Mouse (Mus musculus): Measurements from ENCODE around the gene Myzap.

The Myzap gene

DNA sequence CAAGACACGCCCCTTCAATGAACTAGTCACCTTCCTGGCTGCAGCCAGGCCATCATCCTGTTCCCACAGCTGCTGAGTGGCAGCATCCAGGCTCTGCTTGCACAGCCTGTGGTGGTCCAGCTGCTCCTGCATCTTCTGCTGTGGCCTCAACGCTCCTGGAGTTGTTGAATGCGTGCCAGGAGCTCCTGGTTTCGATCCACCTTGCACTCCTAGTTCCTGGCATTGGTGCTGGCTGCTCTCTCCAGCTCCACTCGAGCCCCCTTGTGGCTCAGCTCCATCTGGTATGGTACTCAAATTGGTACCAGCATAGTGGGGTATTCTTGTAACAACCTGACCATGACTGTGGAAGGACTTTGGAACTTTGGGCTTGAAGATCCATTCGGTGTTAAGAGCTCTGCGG lies 7.7 kb upstream of the Myzap start:
- DNase-seq (ENCODE audit: low spot score), result no peak

DNA sequence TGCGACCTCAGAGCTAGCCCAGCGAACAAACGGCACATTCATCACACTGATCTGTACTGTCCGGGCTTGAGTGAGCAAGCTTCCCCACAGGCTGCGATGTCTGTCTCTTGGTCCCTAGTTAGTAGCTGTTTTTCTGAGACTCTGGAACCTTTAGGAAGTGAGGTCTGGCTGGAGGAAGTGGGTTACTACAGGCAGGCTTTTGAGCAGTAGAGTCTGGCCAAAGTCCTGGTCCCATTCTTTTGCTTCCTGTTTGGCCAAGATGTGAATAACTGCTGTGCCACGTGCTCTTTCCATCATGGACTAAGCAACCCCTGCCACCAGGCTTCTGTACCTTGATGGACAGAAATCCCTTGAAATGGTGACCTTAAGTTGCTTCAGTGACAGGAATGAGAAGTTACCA lies 4.7 kb upstream of the Myzap start:
- no peak for DNase-seq (ENCODE audit: low spot score)

DNA sequence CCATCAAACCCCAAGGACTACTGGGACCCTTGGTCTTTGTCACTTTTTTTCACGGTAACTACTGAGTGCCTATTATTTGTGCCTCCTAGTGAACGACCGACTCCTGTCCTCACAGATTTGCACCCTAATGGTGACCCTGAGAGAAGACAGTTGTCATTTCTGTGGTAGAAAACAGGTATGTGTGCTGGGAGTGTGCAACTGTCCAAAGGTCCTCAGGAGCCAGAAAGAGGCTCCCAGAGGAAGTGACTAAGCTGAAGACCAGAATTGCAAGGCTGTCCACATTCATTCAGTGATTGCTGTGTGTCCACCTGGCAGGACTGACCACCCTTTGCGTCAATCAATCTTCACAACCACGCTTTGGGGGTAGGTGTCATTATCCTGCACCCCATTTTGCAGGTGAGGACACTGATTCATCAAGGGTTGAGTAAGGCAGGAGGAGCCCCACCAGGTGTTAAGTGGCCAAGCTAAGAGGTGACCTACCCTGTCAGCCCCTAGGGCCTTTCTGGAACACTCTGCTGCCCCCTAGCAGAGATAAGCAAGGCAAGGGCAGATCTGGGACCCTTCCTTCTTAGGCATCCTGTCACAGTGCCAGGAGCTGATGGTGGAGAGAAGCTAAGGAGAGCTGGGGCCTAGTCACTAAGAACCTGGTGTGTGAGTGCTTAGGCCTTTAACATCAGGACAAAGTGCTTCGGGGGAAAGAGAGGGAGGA lies 571 bp upstream of the Myzap start:
- DNase-seq (ENCODE audit: low spot score), result no peak

DNA sequence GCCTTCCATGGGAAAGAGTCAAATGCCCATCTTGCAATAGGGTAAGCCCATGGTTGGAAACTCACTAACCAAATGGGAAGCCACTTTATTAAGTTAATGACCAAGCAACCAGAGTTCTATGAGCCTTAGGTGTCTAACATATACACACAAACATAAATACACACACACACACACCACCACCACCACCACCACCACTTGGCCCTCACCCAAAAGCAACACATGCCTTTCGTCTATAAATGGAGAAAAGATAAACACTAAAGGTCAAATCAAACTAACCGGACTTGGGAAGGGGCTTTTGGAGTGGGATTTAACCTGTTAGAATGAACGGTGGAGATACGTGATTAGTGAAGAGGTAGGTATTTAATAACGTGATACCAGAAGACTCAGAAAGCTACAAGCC lies 1.1 kb downstream of the Myzap start:
- no peak for DNase-seq (ENCODE audit: low spot score)

DNA sequence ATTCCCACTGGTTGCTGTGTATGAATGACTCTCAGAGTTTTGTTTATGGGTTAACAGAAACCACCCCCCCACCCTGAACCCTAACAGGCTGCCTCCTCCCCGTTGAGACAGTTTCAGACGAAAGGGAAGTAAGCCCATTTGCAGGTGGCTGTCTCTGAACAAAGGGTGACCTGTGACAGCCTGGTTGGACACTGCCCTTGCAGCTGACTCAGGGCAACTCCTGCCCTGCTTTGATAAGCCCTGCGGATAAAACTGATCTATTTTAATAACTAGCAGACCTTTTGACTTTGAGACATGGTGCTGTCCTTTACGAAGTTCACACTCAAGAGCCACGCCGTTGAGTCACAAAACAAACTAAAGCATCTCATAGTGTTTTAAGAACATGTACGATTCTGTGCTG lies 2.4 kb downstream of the Myzap start:
- DNase-seq (ENCODE audit: low spot score), result no peak

DNA sequence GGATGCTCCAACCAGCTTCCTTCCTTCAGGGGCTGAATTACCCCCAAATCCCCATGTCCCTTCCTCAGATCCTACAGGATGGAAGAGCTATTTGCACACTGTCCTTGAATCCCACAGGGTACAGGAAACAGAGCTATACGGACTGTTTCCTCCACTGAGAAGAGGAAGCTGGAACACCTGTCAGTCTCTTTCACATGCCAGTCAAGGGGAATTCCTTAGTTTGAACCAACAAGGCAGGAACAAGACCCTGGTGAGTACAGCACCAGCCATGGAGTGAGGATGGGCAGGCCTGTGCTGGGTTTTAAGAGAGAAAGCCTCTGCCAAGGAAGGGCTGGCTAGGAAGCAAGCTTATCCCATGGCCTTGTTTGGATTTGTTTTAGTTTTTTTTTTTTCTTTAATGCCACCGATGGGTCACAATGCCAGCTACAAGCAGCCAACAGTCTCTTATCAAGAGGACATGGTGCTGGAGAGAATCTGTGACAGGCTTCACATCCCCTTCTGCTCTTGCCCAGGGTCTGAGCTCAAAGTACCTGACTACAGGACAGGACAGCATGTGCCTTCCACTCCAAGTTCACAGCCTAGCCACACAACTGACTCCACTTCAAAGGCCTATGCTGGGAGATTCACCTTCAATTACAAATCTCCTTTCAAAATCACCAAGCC lies 3.1 kb downstream of the Myzap start:
- no peak for DNase-seq (ENCODE audit: low spot score)

DNA sequence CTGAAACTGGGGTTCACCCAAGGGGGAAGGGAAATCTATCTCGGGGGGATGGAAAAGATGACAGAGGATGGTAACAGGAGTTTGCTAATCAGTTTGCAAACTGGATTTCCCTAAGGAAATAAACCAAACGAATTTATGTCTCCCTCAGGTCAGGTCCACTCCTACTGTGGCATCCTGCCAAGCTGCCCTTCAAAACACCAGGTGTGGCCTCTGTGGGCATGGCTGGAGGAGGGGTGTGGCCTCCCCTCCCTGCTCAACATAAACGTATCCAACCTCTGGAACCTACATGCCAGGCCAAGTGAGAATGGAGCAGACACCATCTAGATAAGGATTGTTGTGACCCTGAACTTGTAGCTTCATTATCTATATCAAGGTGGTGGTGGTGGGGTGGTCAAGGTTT lies 5.8 kb downstream of the Myzap start:
- no peak for DNase-seq (ENCODE audit: low spot score)

DNA sequence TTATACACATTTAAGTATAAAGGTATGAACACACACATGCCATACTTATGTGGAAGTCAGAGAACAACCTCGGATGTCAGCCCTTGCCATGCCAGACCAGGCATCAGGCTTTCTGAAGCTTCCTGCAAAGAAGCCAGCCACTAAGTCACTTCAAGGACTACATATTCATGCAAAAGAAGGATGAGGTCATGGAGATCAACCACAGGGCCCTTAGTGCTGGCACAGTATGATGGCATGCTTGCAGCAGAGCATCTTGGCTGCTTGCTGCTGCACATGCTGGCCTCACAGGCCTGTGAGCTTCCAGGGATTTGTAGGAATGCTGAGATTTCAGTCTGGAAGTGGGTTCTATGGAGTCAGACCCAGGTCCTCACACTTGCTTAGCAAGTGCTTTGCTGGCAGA lies 9.4 kb downstream of the Myzap start:
- no peak for DNase-seq (ENCODE audit: low spot score)

DNA sequence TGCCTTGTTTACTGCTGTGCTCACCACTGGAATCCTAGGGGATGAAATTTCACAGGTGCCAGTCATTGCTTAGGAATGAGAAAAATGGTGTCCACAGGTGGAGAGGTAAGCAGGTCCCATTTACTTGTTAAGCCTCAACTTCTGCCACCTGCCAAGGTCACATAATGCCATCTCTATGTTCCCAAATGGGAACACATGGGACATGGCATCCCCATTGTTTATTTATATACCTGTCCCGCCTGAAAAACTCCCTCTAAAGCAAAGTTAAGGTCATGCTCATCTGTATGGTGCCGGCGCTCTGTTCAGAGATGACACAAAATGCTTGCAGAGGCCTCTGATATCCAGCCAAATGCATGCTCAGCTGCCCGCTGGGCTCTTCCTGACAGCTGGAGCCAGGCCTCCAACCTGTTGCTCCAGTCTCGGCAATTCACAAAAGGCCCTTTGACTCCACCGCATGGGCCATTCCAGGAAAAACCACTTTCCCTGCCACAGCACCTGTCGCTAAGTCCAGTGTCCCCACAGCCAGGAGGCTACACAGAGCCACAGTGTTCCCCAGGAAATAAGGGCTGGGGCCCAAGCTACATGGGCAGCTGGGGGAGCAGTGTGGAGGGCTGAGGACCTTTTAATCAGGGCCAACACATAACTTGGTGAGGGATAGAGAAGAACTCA lies 13.1 kb downstream of the Myzap start:
- DNase-seq (ENCODE audit: low spot score), result no peak

DNA sequence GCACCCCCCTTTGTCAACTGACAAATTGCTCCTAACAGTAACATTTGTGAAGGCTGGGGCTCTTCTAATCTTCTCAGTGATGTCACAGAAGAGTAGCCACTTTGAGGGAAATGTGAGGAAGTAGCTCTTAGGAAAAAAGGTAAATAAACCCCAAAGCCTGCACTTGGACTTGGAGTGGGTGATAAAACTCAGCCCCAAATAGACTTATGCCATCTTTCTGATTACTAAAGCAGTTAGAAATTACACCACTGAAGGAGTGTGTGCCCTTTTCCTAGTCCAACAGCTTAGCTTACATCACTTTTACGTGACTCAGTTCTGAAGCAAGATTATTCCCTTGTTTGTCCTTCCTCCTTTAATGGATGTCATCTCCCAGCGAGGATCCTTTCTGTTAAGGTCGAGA lies 17.7 kb downstream of the Myzap start:
- no peak for DNase-seq (ENCODE audit: low spot score)

DNA sequence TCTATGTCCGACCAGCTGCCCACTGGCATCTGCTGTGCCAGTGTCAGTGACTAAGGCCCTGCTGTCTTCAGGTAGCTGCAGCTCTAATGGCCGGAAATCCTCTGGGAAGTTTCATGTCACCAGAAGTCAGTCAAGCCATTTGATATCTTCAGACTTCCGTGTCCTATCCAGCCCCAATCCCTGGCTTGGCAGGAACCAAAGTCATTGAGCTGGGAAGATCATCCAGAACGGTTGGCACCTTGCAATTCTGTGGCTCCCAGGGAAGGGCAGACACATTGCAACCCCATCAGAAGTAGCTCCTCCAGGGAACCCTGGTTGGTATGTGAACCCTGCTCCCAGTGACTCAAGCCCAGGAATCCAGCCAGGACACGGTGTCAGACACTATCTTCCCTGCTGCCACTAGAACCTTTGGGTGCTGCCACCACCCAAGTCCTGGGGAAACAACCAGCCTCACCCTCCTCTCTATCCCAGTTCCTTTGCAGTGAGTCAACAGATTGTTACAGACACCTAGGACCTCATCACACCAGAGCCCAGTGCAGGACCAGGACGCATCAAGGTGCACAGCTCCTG lies 18.3 kb downstream of the Myzap start:
- no peak for DNase-seq (ENCODE audit: low spot score)

DNA sequence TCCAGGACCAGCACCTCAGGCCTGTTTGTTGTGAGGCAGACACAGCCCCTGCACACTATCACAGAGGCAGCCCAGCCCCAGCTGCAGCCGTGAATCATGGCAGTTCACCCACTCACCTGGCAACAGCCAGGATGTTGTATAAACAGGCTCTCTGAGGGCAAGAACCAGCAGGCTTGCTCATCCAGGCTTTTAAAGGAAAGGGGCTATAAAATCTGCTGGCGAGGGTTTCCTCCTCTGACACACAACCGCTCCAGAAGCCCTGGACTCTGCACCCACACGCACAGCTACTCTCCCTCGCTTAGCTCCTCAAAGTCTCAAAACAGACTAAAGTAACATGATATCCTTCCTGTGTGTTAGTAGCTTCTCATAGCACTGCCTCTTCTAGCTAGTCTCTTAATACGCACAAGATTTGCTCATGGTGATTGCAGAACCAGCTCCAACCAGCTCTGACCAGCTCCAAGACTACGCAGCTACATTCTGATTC lies 21.0 kb downstream of the Myzap start:
- no peak for DNase-seq (ENCODE audit: low spot score)

DNA sequence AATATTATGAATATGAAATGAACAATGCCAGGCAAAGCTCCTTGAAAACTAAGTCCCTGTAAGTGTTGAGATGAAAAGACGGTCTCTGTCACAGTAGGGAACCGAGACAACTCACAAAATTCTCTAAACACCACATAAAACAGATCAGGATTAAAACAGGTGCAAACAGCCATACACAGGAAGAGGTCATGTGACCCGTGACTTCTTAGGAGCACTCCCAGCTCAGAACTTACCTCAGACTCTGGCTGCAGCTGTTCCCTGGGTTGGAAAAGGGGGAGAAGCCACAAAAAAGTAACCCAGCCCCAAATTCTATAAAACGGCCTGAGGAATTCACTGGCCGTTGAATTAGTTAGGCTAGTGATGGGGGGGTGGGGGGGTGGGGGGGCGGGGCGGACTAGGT lies 22.0 kb downstream of the Myzap start:
- no peak for DNase-seq (ENCODE audit: low spot score)

DNA sequence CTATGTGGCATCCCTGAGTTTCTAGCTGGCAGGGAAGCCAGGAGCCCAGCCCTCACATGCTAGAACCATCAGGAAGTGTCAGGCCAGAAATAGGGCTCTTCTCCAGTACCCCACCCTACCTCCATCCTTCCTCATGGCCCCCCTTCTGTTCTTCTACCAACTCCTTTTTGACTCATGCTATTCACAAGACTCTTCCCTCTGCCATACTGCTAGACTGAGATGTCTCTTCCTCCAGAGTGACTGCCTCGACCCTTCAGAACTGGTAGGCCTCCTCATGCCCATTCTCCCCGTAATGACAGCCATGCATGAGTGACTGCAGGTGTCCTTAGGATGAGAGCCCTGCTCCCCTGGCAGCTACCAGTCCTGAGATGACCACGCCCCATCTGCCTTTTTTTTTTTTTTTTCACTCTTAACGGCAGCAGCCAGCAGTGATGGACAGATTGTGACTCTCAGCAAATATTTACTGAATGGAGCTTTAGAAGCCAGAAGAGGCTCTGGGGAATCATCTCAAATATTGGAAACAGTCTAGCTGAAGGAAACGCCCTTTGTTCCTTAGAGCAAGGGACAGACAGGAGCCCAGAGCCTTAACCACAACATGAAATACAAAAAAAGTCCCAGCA lies 23.7 kb downstream of the Myzap start:
- DNase-seq (ENCODE audit: low spot score), result no peak

DNA sequence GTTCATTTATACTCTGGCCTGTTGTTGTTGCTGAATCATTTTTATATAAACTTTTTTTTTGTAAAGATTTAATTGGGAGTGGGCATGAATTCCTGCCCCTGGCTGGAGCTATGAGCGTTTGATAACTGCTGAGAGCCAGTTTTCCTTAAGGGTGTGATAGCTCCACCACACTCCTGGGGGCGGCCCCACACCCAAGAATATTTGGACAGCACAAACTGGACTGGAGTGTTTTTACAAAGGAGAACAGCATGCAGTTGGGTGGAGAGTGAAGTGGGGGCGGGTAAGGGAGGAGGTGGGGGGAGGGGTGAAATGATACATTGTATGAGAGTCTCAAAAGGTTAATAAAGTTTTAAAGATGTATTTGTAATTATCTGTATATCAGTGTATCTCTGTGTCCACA lies 24.8 kb downstream of the Myzap start:
- DNase-seq (ENCODE audit: low spot score), result no peak

DNA sequence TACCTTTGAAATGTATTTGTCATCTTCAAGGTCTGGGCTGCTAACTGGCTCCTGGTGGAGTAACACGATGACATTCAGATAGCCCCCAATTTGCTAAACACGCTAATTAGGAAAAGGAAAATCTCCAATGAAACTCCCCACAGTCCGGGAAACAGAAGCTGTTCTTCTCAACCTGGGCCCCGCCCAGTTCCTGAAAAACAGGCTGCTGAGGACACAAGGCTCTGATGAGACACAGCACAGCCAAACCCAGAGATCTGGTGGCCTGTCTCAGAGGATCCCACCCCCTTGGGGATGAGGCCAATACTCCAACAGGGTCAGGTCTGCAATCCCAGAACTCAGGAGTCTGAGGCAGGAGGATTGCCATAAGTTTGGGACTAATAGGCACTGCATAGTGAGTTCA lies 25.4 kb downstream of the Myzap start:
- DNase-seq (ENCODE audit: low spot score), result no peak

DNA sequence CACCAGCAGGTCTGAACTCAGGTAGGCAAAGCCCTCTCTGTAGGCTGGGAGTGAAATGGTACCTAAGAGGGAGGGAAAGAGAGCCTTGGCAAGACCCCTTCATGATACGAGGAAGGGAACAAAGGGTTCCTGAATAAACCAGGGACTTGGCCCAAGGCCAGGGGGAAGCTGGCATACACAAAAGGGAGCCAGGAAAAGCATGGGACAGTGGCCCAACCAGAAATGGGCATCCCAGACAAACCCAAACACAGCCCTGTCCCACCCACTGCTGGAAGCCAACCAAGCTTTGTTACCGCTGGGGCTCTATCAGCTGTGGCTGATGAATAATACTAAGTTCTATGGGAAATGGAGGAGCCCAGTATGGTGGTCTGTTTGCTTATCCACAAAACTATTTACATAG lies 34.4 kb downstream of the Myzap start:
- DNase-seq (ENCODE audit: low spot score), result no peak

DNA sequence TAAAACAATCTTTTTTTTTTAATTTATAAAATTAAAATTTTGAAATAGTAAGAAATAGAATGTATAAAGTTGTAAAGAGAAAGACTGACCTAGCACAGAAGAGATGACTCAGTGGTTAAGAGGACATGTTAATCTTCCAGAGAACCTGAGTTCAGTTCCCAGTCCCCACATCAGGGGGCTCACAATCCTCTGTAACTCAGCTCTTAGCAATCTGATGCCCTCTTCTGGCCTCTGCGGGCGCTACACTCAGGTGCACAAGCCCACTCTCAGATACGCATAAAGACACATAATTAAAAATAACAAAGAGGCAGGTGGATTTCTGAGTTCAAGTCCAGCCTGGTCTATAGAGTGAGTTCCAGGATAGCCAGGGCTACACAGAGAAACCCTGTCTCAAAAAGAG lies 38.2 kb downstream of the Myzap start:
- DNase-seq (ENCODE audit: low spot score), result no peak

DNA sequence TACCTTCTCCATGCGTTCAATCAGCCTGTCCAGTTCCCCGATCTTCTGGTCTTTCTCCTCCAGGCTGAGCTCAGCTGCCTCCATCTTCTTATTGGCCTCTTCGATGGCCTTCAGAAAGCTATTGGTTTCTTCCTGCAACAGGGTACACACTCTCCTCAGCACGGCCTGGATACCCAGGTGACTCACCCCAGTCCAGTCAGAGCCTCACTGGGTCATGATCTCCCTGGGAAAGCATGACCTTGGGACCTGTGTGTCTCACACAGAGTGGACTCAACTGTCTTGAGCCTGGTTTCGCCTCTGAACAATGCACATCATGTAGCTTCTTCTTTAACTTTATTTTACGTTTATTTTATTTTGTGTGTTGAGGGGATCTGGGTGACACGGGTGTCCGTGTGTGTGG lies 42.0 kb downstream of the Myzap start:
- DNase-seq (ENCODE audit: low spot score), result no peak

DNA sequence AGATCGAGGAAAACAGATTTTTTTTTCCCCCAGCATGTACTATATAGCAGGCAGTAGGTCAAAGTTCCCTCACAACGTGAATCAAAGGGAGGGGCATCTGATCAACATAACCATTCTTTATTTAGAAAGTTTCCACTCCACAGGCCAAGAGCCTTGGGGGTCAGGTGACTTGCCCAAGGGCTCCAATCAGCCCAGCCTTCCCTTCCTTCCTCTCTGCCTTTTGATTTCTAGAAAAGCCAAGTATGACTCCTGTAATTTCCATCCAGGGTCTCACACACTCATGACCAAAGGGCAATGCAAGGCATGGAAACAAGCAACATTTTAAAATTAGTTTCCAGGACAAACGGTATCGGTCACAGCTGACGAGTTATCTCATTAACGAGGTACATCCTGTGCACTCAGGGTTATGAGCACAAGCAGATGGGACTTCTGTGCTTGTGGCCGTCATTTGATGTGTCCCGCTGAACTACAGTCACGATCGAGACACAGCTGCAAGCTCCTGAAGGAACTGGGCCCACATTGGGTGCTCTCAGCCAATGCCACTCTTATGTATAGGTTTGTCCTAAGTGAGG lies 44.4 kb downstream of the Myzap start:
- DNase-seq (ENCODE audit: low spot score), result no peak

DNA sequence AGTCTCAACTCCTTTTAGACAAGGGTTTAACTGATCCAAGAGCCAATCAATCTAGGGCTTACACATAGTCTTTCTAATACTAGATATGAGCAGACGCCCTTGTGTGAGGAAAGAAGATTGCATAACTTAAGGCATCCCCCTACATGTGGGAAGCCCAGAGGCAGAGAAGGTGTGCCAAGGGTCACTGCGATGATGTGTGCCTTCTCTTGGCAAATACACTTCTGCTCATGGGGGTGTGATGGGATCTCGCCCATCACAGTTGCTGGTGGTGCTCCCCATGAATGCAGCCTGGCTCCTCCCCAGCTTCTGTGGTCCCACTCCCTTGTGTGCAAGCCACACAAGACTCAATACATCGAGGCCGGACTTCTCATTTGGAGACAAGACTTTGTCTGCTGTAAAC lies 47.3 kb downstream of the Myzap start:
- no peak for DNase-seq (ENCODE audit: low spot score)

Measured in retina, embryonic 14.5 days (tissue).